Mouse (Mus musculus) embryonic facial prominence, embryonic 15.5 days (tissue): Measurements from ENCODE around the gene Rab25. TPM values are rescaled to one million over a fixed set of nuclear protein-coding genes. Genes with fewer than 3 reads are reported as not detected.
"Not testable (repeated sequence)": the region's sequence is repeated elsewhere in the genome, so short reads cannot be mapped to it uniquely, and the experiment has no call there.

ENCODE experiments used
- ATAC-seq: fragments of 200-750 bp; cut with Nextera tagmentation; 2 replicates; pipeline ENCODE4 v1.8.0; 2017; ENCODE audit warnings: low read depth, moderate TSS enrichment; ENCODE audit not compliant: insufficient number of reproducible peaks, low FRiP score, low TSS enrichment
- H3K27ac ChIP-seq: fragments of 300-500 bp; sonication (generic); replicated peaks from 2 replicates; pipeline ENCODE4 v1.5.1; 2015; ENCODE audit warnings: mild to moderate bottlenecking, inconsistent platforms
- H3K27me3 ChIP-seq: fragments of 300-500 bp; sonication (generic); 2 replicates; pipeline ENCODE4 v1.6.1; 2015; ENCODE audit warnings: inconsistent platforms
- H3K36me3 ChIP-seq: fragments of 300-500 bp; sonication (generic); 2 replicates; pipeline ENCODE4 v1.6.1; 2015; ENCODE audit warnings: mild to moderate bottlenecking, inconsistent platforms
- H3K4me1 ChIP-seq: fragments of 300-500 bp; sonication (generic); 2 replicates; pipeline ENCODE4 v1.6.1; 2015; ENCODE audit warnings: inconsistent platforms
- H3K4me2 ChIP-seq: fragments of 300-500 bp; sonication (generic); replicated peaks from 2 replicates; pipeline ENCODE4 v1.6.1; 2015; ENCODE audit warnings: mild to moderate bottlenecking, inconsistent platforms
- H3K4me3 ChIP-seq: fragments of 300-500 bp; sonication (generic); replicated peaks from 2 replicates; pipeline ENCODE4 v1.5.1; 2015; ENCODE audit warnings: mild to moderate bottlenecking, inconsistent platforms
- H3K9ac ChIP-seq: fragments of 300-500 bp; sonication (generic); 2 replicates; pipeline ENCODE4 v1.6.1; 2015; ENCODE audit warnings: inconsistent platforms
- H3K9me3 ChIP-seq: fragments of 300-500 bp; sonication (generic); replicated peaks from 2 replicates; pipeline ENCODE4 v1.6.1; 2016; ENCODE audit warnings: inconsistent platforms
- WGBS: fragments of 180-500 bp; shearing (Covaris S2); methylation state at CpG from one replicate; pipeline ENCODE4 v1.1.7; 2015; 5-methylcytosine and 5-hydroxymethylcytosine counted together
- polyA plus RNA-seq: library from polyadenylated mRNA; unstranded; fragments of >200 nt; fragmentation: Nextera tagmentation; extraction: Ambion mirVana; gene quantifications from 2 replicates; pipeline ENCODE4 v1.2.1, GENCODE M21; 2015

The Rab25 gene
- 96.3 and 107 TPM in 2 replicates for polyA plus RNA-seq

GRCm38 (mm10) chr3:88548180-88548917, at the start of gene Rab25:
Gene Rab25 (minus strand): TSS chr3:88548300.
- peak within 1 kb of the TSS; percentile 27 for H3K4me3 ChIP-seq
- peak within 1 kb of the TSS; percentile 35 for H3K4me2 ChIP-seq
- H3K36me3 ChIP-seq, result no peaks in the 10 kb centered on the region
- H3K9ac ChIP-seq, result no peak within 1 kb of the TSS
- H3K4me1 ChIP-seq, result peaks cover 35% of the 10 kb centered on the region
- H3K27ac ChIP-seq, result peak within 1 kb of the TSS; percentile 81
- ATAC-seq, result no peak
- WGBS, result 40% methylated on average over 18 of the region's 18 CpGs
- H3K27me3 ChIP-seq, result no peaks in the 10 kb centered on the region
- H3K9me3 ChIP-seq, result no peaks in the 10 kb centered on the region

GRCm38 (mm10) chr3:88596547-88596946, 48.4 kb upstream of the Rab25 start:
- 70% methylated on average over 4 of the region's 4 CpGs for WGBS

GRCm38 (mm10) chr3:88593893-88594580, 45.9 kb upstream of the Rab25 start:
- H3K27me3 ChIP-seq, result no peaks in the 10 kb centered on the region
- no peak for ATAC-seq
- H3K4me3 ChIP-seq, result no peak overlapping the region
- peak overlapping the region; percentile 6; the same call in 1 of the 2 replicates for H3K4me2 ChIP-seq
- 0 out of 2 replicates have a peak overlapping the region, but pooled peaks have one; percentile 17 for H3K27ac ChIP-seq
- peaks cover 35% of the 10 kb centered on the region for H3K4me1 ChIP-seq
- whole genome bisulfite sequencing, result 40% methylated on average over 10 of the region's 10 CpGs
- H3K9ac ChIP-seq, result no peak overlapping the region
- H3K9me3 ChIP-seq, result no peaks in the 10 kb centered on the region
- H3K36me3 ChIP-seq, result no peaks in the 10 kb centered on the region

More at GRCm38 (mm10) chr3:88596547-88596946, 48.4 kb upstream of the Rab25 start:
- H3K27me3 ChIP-seq, ATAC-seq, H3K27ac ChIP-seq, H3K4me3 ChIP-seq, H3K9ac ChIP-seq, H3K36me3 ChIP-seq, H3K4me2 ChIP-seq, H3K9me3 ChIP-seq: not testable (repeated sequence)
- H3K4me1 ChIP-seq, result peaks cover 21% of the 10 kb centered on the region

GRCm38 (mm10) chr3:88592942-88593576, 45.0 kb upstream of the Rab25 start:
- Histone ChIP-seq H3K9ac (no peak overlapping the region), H3K27ac (no peak overlapping the region), H3K36me3 (peaks cover 9% of the 10 kb centered on the region), H3K4me3 (no peak overlapping the region), H3K4me2 (no peak overlapping the region), H3K9me3 (no peaks in the 10 kb centered on the region), H3K4me1 (peaks cover 35% of the 10 kb centered on the region), H3K27me3 (no peaks in the 10 kb centered on the region)
- no peak for ATAC-seq
- WGBS, result 77% methylated on average over 10 of the region's 10 CpGs

GRCm38 (mm10) chr3:88591950-88592731, 44.0 kb upstream of the Rab25 start:
- Histone ChIP-seq H3K4me3 (no peak overlapping the region), H3K9ac (no peak overlapping the region), H3K27ac (no peak overlapping the region), H3K27me3 (no peaks in the 10 kb centered on the region), H3K4me2 (no peak overlapping the region), H3K4me1 (peaks cover 35% of the 10 kb centered on the region), H3K9me3 (no peaks in the 10 kb centered on the region), H3K36me3 (peaks cover 18% of the 10 kb centered on the region)
- ATAC-seq, result no peak
- 29% methylated on average over 9 of the region's 9 CpGs for WGBS

GRCm38 (mm10) chr3:88591044-88591443, 42.9 kb upstream of the Rab25 start:
- WGBS, result 43% methylated on average over 3 of the region's 3 CpGs

GRCm38 (mm10) chr3:88590246-88590645, 42.1 kb upstream of the Rab25 start:
- H3K27ac ChIP-seq, result peak overlapping the region; percentile 60
- no peak overlapping the region for H3K4me2 ChIP-seq
- no peak overlapping the region for H3K9ac ChIP-seq
- no peak for ATAC-seq
- peaks cover 35% of the 10 kb centered on the region for H3K4me1 ChIP-seq
- no peak overlapping the region for H3K4me3 ChIP-seq
- peaks cover 36% of the 10 kb centered on the region for H3K36me3 ChIP-seq
- WGBS, result 7% methylated on average over 5 of the region's 5 CpGs
- H3K27me3 ChIP-seq, result no peaks in the 10 kb centered on the region
- no peaks in the 10 kb centered on the region for H3K9me3 ChIP-seq

More at GRCm38 (mm10) chr3:88591044-88591443, 42.9 kb upstream of the Rab25 start:
- Histone ChIP-seq H3K36me3 (peaks cover 29% of the 10 kb centered on the region), H3K4me2 (no peak overlapping the region), H3K9ac (no peak overlapping the region), H3K27me3 (no peaks in the 10 kb centered on the region), H3K4me1 (peaks cover 35% of the 10 kb centered on the region), H3K9me3 (no peaks in the 10 kb centered on the region), H3K27ac (no peak overlapping the region), H3K4me3 (no peak overlapping the region)
- ATAC-seq, result no peak

GRCm38 (mm10) chr3:88586640-88587039, 38.5 kb upstream of the Rab25 start:
- Histone ChIP-seq H3K9ac (no peak overlapping the region), H3K9me3 (no peaks in the 10 kb centered on the region), H3K27me3 (no peaks in the 10 kb centered on the region), H3K4me3 (no peak overlapping the region), H3K4me2 (no peak overlapping the region), H3K4me1 (peaks cover 17% of the 10 kb centered on the region), H3K36me3 (peaks cover 52% of the 10 kb centered on the region), H3K27ac (no peak overlapping the region)
- no peak for ATAC-seq
- 90% methylated on average over 5 of the region's 5 CpGs for WGBS

- ATAC-seq, result no peak
- Histone ChIP-seq H3K9me3 (no peaks in the 10 kb centered on the region), H3K4me2 (no peak overlapping the region), H3K4me3 (no peak overlapping the region), H3K36me3 (peaks cover 52% of the 10 kb centered on the region), H3K27me3 (no peaks in the 10 kb centered on the region), H3K9ac (no peak overlapping the region), H3K27ac (no peak overlapping the region), H3K4me1 (peaks cover 13% of the 10 kb centered on the region)
- 96% methylated on average over 6 of the region's 6 CpGs for WGBS
These were observed 37.7 kb upstream of the Rab25 start for GRCm38 (mm10) chr3:88585769-88586168.

- under 1% methylated on average over 34 of the region's 34 CpGs for WGBS
- H3K4me3 ChIP-seq, result peak overlapping the region; percentile 90
- H3K27ac ChIP-seq, result peak overlapping the region; percentile 61; the same call in 1 of the 2 replicates
- peaks cover 20% of the 10 kb centered on the region for H3K4me1 ChIP-seq
- H3K9ac ChIP-seq, result peak overlapping the region; percentile 97
- peaks cover 16% of the 10 kb centered on the region; the same call in 1 of the 2 replicates for H3K36me3 ChIP-seq
- peak overlapping the region; percentile 68 for H3K4me2 ChIP-seq
- no peaks in the 10 kb centered on the region for H3K27me3 ChIP-seq
- H3K9me3 ChIP-seq, result no peaks in the 10 kb centered on the region
- peak; percentile 80 for ATAC-seq
These were observed 31.5 kb upstream of the Rab25 start for GRCm38 (mm10) chr3:88579454-88580117.
